Mouse (Mus musculus) midbrain, postnatal 0 days (tissue): ENCODE measurements around the gene Adarb2. TPM values are rescaled to one million over a fixed set of nuclear protein-coding genes. Genes with fewer than 3 reads are reported as not detected.
A peak's percentile ranks its signal among the peaks of the same experiment; 100 is the strongest.

Experiments
- ATAC-seq: fragments of 200-750 bp; cut with Nextera tagmentation; 2 replicates; pipeline ENCODE4 v1.8.0; 2017; ENCODE audit warnings: moderate number of reproducible peaks, mild to moderate bottlenecking, moderate TSS enrichment, moderate library complexity; ENCODE audit not compliant: low FRiP score
- DNase-seq: peaks from one replicate; pipeline ENCODE4 v3.0.0-alpha.2; 2015; ENCODE audit warnings: low spot score
- H3K27ac ChIP-seq: fragments of 300-500 bp; sonication (generic); 2 replicates; pipeline ENCODE4 v1.5.1; 2014; ENCODE audit warnings: low read depth, mild to moderate bottlenecking, low read length, mixed read lengths
- H3K27me3 ChIP-seq: fragments of 300-500 bp; sonication (generic); 2 replicates; pipeline ENCODE4 v1.6.1; 2014; ENCODE audit warnings: low read length, control low read depth, mixed read lengths; ENCODE audit not compliant: insufficient read depth
- H3K36me3 ChIP-seq: fragments of 300-500 bp; sonication (generic); 2 replicates; pipeline ENCODE4 v1.6.1; 2014; ENCODE audit warnings: low read length, control low read depth, mixed read lengths; ENCODE audit not compliant: insufficient read depth
- H3K4me1 ChIP-seq: fragments of 300-500 bp; sonication (generic); 2 replicates; pipeline ENCODE4 v1.6.1; 2014; ENCODE audit warnings: mild to moderate bottlenecking, control low read depth, antibody characterized with exemption, low read length, mixed read lengths; ENCODE audit not compliant: insufficient read depth
- H3K4me2 ChIP-seq: fragments of 300-500 bp; sonication (generic); 2 replicates; pipeline ENCODE4 v1.6.1; 2014; ENCODE audit warnings: low read depth, mild to moderate bottlenecking, low read length, mixed read lengths; ENCODE audit not compliant: poor library complexity, severe bottlenecking
- H3K4me3 ChIP-seq: fragments of 300-500 bp; sonication (generic); 2 replicates; pipeline ENCODE4 v1.5.1; 2014; ENCODE audit warnings: low read depth, mild to moderate bottlenecking, low read length, moderate library complexity
- H3K9ac ChIP-seq: fragments of 300-500 bp; sonication (generic); replicated peaks from 2 replicates; pipeline ENCODE4 v1.6.1; 2014; ENCODE audit warnings: mild to moderate bottlenecking, low read length, moderate library complexity, mixed read lengths; ENCODE audit not compliant: poor library complexity, severe bottlenecking
- H3K9me3 ChIP-seq: fragments of 300-500 bp; sonication (generic); 2 replicates; pipeline ENCODE4 v1.6.1; 2016; ENCODE audit warnings: low read length, control low read depth
- CTCF ChIP-seq: IDR thresholded peaks from 2 replicates; pipeline ENCODE4 v1.5.1; 2016; ENCODE audit warnings: antibody characterized with exemption, mild to moderate bottlenecking
- WGBS: fragments of 180-500 bp; shearing (Covaris S2); extraction: QIAGEN DNeasy Blood & Tissue Kit; methylation state at CpG from one replicate; pipeline ENCODE4 v1.1.7; 2014; 5-methylcytosine and 5-hydroxymethylcytosine counted together
- polyA plus RNA-seq: library from polyadenylated mRNA; unstranded; fragments of >200 nt; fragmentation: Nextera tagmentation; extraction: Ambion mirVana; gene quantifications from 2 replicates; pipeline ENCODE4 v1.2.1, GENCODE M21; 2015
- total RNA-seq: library from RNA; depleted of rRNA; stranded (reverse); fragments of >200 nt; gene quantifications from 2 replicates; pipeline ENCODE4 v1.2.3, GENCODE M21; 2014

Adarb2 gene
- total and polyA plus RNA-seq, 2 experiments from 2014 or later, result 16.9 to 36.3 TPM

DNA sequence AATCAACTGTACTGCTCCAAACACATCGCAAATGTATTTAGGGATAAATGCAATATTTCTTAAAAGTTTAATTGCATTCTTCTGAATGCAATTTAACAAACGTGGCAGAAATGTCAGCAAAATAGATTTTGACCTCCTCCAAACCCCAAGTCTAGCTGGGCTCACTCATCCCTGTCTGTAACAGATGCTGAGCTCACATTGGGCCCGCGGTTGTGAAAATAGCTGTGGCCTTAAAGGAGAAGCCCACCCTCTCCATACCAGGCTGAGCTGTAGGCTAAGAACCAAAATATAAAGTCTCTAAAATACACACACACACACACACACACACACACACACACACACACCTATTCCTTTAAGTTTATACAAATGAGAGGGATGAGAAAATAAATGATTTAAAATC, 8.1 kb downstream of the Adarb2 start:
- no peaks in the 10 kb centered on the region for H3K36me3 ChIP-seq
- no peak for TF ChIP-seq CTCF
- WGBS, result 60% methylated on average over 4 of the region's 4 CpGs
- ATAC-seq, result no peak
- no peaks in the 10 kb centered on the region for H3K9me3 ChIP-seq
- H3K4me1 ChIP-seq, result no peaks in the 10 kb centered on the region
- peak; percentile 32 for DNase-seq
- H3K27ac ChIP-seq, result no peak overlapping the region
- no peak overlapping the region for H3K9ac ChIP-seq
- H3K4me3 ChIP-seq, result no peak overlapping the region
- H3K27me3 ChIP-seq, result no peaks in the 10 kb centered on the region
- no peak overlapping the region for H3K4me2 ChIP-seq

DNA sequence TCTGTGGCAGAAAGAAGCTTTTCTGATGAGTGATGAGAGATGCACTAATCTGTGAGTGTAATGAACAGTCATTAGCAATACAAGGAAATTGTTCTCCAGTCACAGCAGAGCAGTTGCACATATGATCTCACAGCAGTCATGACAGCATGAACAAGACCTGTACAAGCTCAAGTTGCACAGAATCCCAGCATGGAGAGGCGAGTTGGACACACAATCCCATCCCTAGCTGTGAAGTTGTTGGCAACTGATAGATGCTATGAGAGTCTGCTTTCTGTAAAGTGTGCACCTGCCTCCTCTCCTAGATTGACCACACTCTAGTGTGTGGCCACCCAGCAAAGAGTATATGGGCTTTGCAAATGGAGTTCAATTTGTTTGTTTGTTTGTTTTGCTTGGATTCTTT, 36.2 kb downstream of the Adarb2 start:
- Histone ChIP-seq H3K4me3 (no peak overlapping the region), H3K9ac (no peak overlapping the region), H3K4me2 (no peak overlapping the region), H3K27ac (no peak overlapping the region), H3K4me1 (no peaks in the 10 kb centered on the region), H3K36me3 (no peaks in the 10 kb centered on the region), H3K9me3 (no peaks in the 10 kb centered on the region), H3K27me3 (no peaks in the 10 kb centered on the region)
- DNase-seq (no peak), ATAC-seq (no peak)
- 70% methylated on average over 1 of the region's 1 CpGs for WGBS
- TF ChIP-seq CTCF, result no peak

DNA sequence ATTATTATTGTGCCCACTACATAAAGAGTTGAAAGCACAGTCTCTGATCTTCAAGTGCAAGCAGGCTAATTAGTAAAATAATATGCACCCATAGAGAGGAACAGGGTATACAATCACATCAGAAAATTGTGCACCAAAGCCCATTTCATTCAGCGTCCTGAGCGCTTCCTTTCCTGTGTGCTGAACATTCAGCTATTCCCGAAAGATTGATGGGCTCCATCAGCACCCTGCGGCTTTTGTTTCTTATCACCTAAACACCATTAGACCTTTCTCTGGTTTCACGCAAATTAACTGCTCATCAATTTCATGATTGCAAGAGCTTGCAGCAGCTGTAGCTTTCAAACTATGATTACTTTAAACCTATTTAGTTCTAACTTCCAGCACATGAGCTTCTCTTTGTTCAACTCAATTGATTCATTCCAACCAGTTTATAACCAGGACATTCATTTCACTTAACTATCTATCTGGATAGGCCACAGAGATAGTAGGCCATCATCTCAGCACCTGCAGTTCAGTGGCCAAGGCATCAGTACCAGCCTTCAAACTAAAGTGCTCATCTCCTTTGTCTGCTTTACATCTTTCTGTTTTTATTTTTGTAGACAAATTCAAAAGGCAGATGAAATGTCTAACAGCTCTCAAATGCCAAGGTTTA, 45.5 kb downstream of the Adarb2 start:
- no peak for TF ChIP-seq CTCF
- ATAC-seq, result no peak
- Histone ChIP-seq H3K4me2 (no peak overlapping the region), H3K4me3 (no peak overlapping the region), H3K27ac (no peak overlapping the region), H3K9ac (no peak overlapping the region), H3K4me1 (no peaks in the 10 kb centered on the region), H3K27me3 (no peaks in the 10 kb centered on the region), H3K36me3 (no peaks in the 10 kb centered on the region), H3K9me3 (no peaks in the 10 kb centered on the region)
- DNase-seq, result no peak
- 80% methylated on average over 5 of the region's 5 CpGs for WGBS

DNA sequence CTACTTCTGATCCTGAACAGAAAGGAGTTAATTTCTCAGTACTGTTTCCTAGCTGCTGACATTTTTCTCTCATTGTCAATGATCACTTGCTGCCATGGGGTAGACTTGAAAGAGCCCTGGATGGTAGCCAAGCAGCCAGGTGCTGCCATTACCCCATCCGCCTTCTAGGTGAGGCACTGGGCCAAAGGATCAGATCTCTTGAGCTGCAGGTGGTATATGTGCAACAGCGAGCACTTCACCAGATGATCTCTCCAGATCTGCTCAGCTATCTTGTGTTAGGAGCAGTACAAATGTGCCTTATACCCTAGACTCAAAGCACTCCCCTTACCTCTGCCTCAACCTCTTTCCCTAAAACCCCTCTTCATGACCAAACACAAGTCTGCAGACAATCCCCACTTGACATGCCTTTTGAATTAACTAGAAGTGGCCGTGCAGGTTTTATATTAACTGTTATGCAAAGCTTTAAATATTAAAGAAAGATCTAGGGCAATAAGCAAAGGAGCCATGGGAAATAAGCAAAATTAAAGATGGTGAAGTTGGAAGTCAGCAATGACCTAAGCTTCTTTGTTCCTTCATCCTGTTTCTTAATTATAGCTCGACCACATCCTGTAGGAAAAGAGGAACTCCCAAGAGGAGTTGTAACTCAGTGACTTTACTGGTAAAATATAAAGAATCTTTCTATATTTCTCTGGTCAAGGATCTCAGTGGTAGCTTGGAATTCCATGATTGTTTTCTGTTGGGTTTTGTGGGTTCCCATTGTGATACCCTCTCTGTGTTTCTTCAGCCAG, 69.7 kb downstream of the Adarb2 start:
- WGBS, result 74% methylated on average over 4 of the region's 4 CpGs

GRCm38 (mm10) chr13:8283116-8283515, 80.5 kb downstream of the Adarb2 start:
- Histone ChIP-seq H3K9me3 (no peaks in the 10 kb centered on the region), H3K9ac (no peak overlapping the region), H3K4me3 (no peak overlapping the region), H3K36me3 (no peaks in the 10 kb centered on the region), H3K4me1 (no peaks in the 10 kb centered on the region), H3K4me2 (no peak overlapping the region), H3K27ac (no peak overlapping the region), H3K27me3 (no peaks in the 10 kb centered on the region)
- ATAC-seq, result no peak
- 95% methylated on average over 2 of the region's 2 CpGs for WGBS
- TF ChIP-seq CTCF, result no peak
- no peak for DNase-seq

More for the DNA sequence above, 69.7 kb downstream of the Adarb2 start:
- Histone ChIP-seq H3K27ac (no peak overlapping the region), H3K4me3 (no peak overlapping the region), H3K4me2 (no peak overlapping the region), H3K27me3 (no peaks in the 10 kb centered on the region), H3K4me1 (no peaks in the 10 kb centered on the region), H3K36me3 (no peaks in the 10 kb centered on the region), H3K9ac (no peak overlapping the region), H3K9me3 (no peaks in the 10 kb centered on the region)
- DNase-seq (peak; percentile 68), ATAC-seq (no peak)
- no peak for TF ChIP-seq CTCF
